Mouse (Mus musculus): ENCODE results near the gene Kcnip4.

DNA sequence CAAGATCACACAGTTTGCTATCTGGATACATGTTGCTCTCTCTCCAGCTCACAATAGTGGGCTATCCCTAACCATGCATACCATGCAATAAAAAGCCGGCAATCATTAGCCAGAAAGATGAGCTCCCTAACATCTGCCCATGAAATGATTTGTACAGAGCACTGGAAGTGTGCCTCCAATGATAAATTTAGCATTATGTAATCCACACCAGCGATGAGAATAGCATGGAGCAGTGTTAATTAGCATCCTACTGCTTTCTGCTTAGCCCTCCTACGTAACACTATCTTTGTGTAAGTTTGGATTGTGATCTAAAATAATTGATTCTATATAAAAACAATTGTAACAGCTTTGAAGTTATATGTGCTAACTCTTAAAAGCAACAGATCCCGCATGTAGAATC lies 268.7 kb downstream of the Kcnip4 start:
- TF ChIP-seq ZNF384 (IDR thresholded peaks at IDR 0.05; ENCODE audit: low read depth, low read length) (no peak), MAX (IDR thresholded peaks at IDR 0.05; ENCODE audit: low read length) (no peak), CTCF (IDR thresholded peaks at IDR 0.05 in 2 of 3, conservative IDR thresholded peaks at IDR 0.05 in 1 of 3; ENCODE audit: control insufficient read depth in 1 of 3, insufficient read depth in 1 of 3, low read depth in 2 of 3, low read length in 3 of 3, poor library complexity in 1 of 3, severe bottlenecking in 1 of 3) (no peak), MAZ (IDR thresholded peaks at IDR 0.05; ENCODE audit: low read depth, low read length) (no peak), EP300 (IDR thresholded peaks at IDR 0.05; ENCODE audit: low read depth in 1 of 2, low read length in 2 of 2) (no peak), NRF1 (IDR thresholded peaks at IDR 0.05; ENCODE audit: insufficient read depth, low read depth, low read length, poor library complexity, severe bottlenecking) (no peak), POLR2A (IDR thresholded peaks at IDR 0.05; ENCODE audit: control insufficient read depth in 1 of 2, insufficient read depth in 1 of 2, low read depth in 1 of 2, low read length in 2 of 2, poor library complexity in 1 of 2) (no peak)

Measured in MEL (cell line).